Mouse (Mus musculus) cerebellum, adult 2 months (tissue): ENCODE data around the gene Nrxn1.

Experiments
- CTCF ChIP-seq: fragments of 200-500 bp; IDR thresholded peaks from 2 replicates; pipeline ENCODE4 v1.5.1; 2011; ENCODE audit warnings: low read depth, mild to moderate bottlenecking, control low read depth, low read length, moderate library complexity, borderline replicate concordance; ENCODE audit not compliant: insufficient read depth
- POLR2A ChIP-seq: fragments of 200-500 bp; IDR thresholded peaks from 2 replicates; pipeline ENCODE4 v1.6.1; 2011; ENCODE audit warnings: low read length, control low read depth, borderline replicate concordance; ENCODE audit not compliant: insufficient read depth

- no peak for TF ChIP-seq CTCF
- TF ChIP-seq POLR2A, result no peak
These were observed 561.4 kb downstream of the Nrxn1 start for GRCm38 (mm10) chr17:90531443-90531842.
